9 mouse cellular contexts compared by ENCODE assay signal in the genomic region with DNA sequence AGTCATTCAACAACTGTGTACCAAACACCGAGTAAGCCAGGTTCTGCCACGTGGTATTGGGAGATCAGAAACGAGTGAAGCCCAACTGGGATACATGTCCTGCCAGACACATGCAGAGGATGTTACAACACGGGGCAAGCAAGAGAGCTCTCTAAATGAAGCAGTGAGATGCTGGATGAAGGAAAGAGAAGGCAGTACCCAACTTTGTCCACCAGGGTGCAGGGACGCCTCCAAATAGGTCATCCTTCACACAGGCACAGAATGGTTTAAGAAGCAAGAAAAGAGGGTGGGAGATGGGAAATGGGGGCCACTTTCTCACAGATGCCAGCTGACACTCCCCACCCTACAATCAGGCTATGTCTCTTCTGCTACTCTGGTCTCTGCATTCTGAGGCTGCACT.
DNase-seq lines count a peak whose midpoint lies in the region; ATAC-seq and TF ChIP-seq lines count a peak whose summit lies in the region.
"Had no signal": no experiment of that assay in that cellular context is flagged by ENCODE, and none has a peak within 500 bp of the region (broad histone marks: within the 10 kb centered on the region; RNA-seq: fewer than 3 reads in every experiment).

No protein-coding gene starts in this region.

- no peak overlapping the region for H3K4me2 ChIP-seq in neural tube, embryonic 11.5 days (ENCODE audit: low read depth)
- H3K4me2 ChIP-seq: stomach, embryonic 15.5 days had no signal

- ATAC-seq in neural tube, embryonic 11.5 days (ENCODE audit: insufficient read depth, low FRiP score, low TSS enrichment), result no peak

- H3K27me3 ChIP-seq in neural tube, embryonic 11.5 days (ENCODE audit: control insufficient read depth, insufficient read depth, low read length), result no peaks in the 10 kb centered on the region
- H3K27me3 ChIP-seq: stomach, embryonic 15.5 days had no signal

- H3K4me1 ChIP-seq in ES-E14 (ENCODE audit: control insufficient read depth in 2 of 2, insufficient read depth in 2 of 2, low read length in 2 of 2, poor library complexity in 1 of 2), result no peaks in the 10 kb centered on the region
- no peaks in the 10 kb centered on the region for H3K4me1 ChIP-seq in neural tube, embryonic 11.5 days (ENCODE audit: control insufficient read depth, insufficient read depth, low read length)
- H3K4me1 ChIP-seq: stomach, embryonic 15.5 days had no signal

- H3K4me3 ChIP-seq in ES-E14 (ENCODE audit: insufficient read depth in 1 of 2, low read depth in 1 of 2, low read length in 2 of 2, poor library complexity in 1 of 2, severe bottlenecking in 1 of 2), result no peak overlapping the region
- H3K4me3 ChIP-seq in neural tube, embryonic 11.5 days (ENCODE audit: low read depth, low read length), result no peak overlapping the region
- H3K4me3 ChIP-seq: stomach, embryonic 15.5 days had no signal

- 41% methylated on average over 5 of the region's 5 CpGs for WGBS in neural tube, embryonic 11.5 days

- no peaks in the 10 kb centered on the region for H3K9me3 ChIP-seq in ES-E14 (ENCODE audit: control insufficient read depth, insufficient read depth, low read depth, low read length)
- 0 out of 2 replicates have a peak, but pooled peaks cover 3% of the 10 kb centered on the region for H3K9me3 ChIP-seq in neural tube, embryonic 11.5 days (ENCODE audit: control insufficient read depth, low read length)
- H3K9me3 ChIP-seq: stomach, embryonic 15.5 days had no signal

- peak; percentile 31 for DNase-seq in layer of hippocampus, adult 9-11 months
- no peak for DNase-seq in layer of hippocampus, adult 8-10 months (ENCODE audit: low spot score in 2 of 2)
- peak; percentile 24 for DNase-seq in ES-E14 (ENCODE audit: low read depth, low spot score)
- peak; percentile 8 to 28 for DNase-seq in adrenal gland, postnatal 36 days
- peak; percentile 41 for DNase-seq in embryo, embryonic 9.5 days (ENCODE audit: extremely low spot score)
- peak; percentile 61 to 70 for DNase-seq in kidney, postnatal 4 days
- DNase-seq in neural tube, embryonic 11.5 days (ENCODE audit: low spot score), result peak; percentile 38
- no peak for DNase-seq in ovary, adult 18-20 months (ENCODE audit: low spot score)

- H3K9ac ChIP-seq in ES-E14 (ENCODE audit: insufficient read depth, low read depth, low read length, poor library complexity, severe bottlenecking), result no peak overlapping the region
- H3K9ac ChIP-seq in neural tube, embryonic 11.5 days (ENCODE audit: low read length), result no peak overlapping the region
- H3K9ac ChIP-seq: stomach, embryonic 15.5 days had no signal

- no peak overlapping the region for H3K27ac ChIP-seq in ES-E14 (ENCODE audit: insufficient read depth, low read depth, low read length, poor library complexity, severe bottlenecking)
- no peak overlapping the region for H3K27ac ChIP-seq in neural tube, embryonic 11.5 days (ENCODE audit: low read depth, low read length)
- H3K27ac ChIP-seq: stomach, embryonic 15.5 days had no signal

- no peaks in the 10 kb centered on the region for H3K36me3 ChIP-seq in ES-E14 (ENCODE audit: control insufficient read depth, insufficient read depth, low read length, poor library complexity, severe bottlenecking)
- no peaks in the 10 kb centered on the region for H3K36me3 ChIP-seq in neural tube, embryonic 11.5 days (ENCODE audit: control insufficient read depth, insufficient read depth, low read length)
- H3K36me3 ChIP-seq: stomach, embryonic 15.5 days had no signal

- in situ Hi-C loops in ES-E14 (cut with MboI; ENCODE audit: low sequenced_read_pairs in 2 of 2, unreplicated experiment in 2 of 2), result no loop called here

TF ChIP-seq in ES-E14, 5 proteins besides CTCF, POLR2A, EP300 and RAD21:
- TF ChIP-seq HCFC1 (IDR thresholded peaks at IDR 0.05; ENCODE audit: borderline replicate concordance, insufficient read depth, low read length) (no peak), CHD2 (IDR thresholded peaks at IDR 0.05; ENCODE audit: low read depth, low read length) (no peak), MAFK (IDR thresholded peaks at IDR 0.05; ENCODE audit: insufficient read depth, low read depth, low read length) (no peak), ZC3H11A (IDR thresholded peaks at IDR 0.05; ENCODE audit: borderline replicate concordance, low read depth, low read length) (no peak), ZNF384 (IDR thresholded peaks at IDR 0.05; ENCODE audit: low read depth, low read length) (no peak)

Comparison
In these comparisons a context has a peak if more than half of its experiments do, and no peak if none do; other contexts are left out.
1. DNase-seq: peak in layer of hippocampus, adult 9-11 months (single experiment), ES-E14 (single experiment), adrenal gland, postnatal 36 days (2 of 2), embryo, embryonic 9.5 days (single experiment), kidney, postnatal 4 days (2 of 2) and neural tube, embryonic 11.5 days (single experiment); none in layer of hippocampus, adult 8-10 months (0 of 2) and ovary, adult 18-20 months (single experiment).